Mouse (Mus musculus): Measurements from ENCODE around the gene Rpgrip1.

DNA sequence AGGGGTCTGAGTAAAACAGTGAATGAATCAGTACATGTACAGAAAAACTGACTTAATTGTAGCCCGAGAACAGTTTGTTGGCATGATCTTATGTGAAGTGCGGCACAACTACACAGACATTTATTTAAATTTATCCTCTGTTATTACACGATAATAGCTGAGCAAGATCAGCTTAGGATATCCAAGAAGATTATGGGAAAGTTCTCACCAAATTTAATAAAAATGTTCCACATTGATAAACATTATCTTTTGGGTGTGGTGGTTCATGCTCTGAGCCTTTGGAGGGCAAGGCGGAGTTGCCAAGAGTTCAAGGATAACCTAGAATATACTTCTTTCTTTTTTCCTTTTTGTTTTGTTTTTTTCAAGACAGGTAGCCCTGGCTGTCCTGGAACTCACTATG, 88.9 kb downstream of the Rpgrip1 start:
- TF ChIP-seq CTCF (IDR thresholded peaks at IDR 0.05; ENCODE audit: borderline replicate concordance, extremely low read depth, insufficient read depth, insufficient read length) (no peak), POLR2A (IDR thresholded peaks at IDR 0.05; ENCODE audit: borderline replicate concordance, extremely low read depth, insufficient read depth, insufficient read length, poor library complexity, severe bottlenecking) (no peak)

Data from brain, embryonic 14.5 days (tissue).